Mouse (Mus musculus): ENCODE results near the gene Cbx1.
A peak's percentile ranks its signal among the peaks of the same experiment; 100 is the strongest.

The Cbx1 gene

GRCm38 (mm10) chr11:96788871-96789795 lies at the start of gene Cbx1:
TSS of gene Cbx1 (plus strand) at chr11:96789127.
- DNase-seq (ENCODE audit: low spot score in 2 of 2): peak; percentile 84 to 89

GRCm38 (mm10) chr11:96740796-96741195 lies 48.1 kb upstream of the Cbx1 start:
- DNase-seq (ENCODE audit: low spot score in 2 of 2): no peak

GRCm38 (mm10) chr11:96741995-96742394 lies 46.9 kb upstream of the Cbx1 start:
- DNase-seq (ENCODE audit: low spot score in 2 of 2): peak; percentile 22 to 25

- DNase-seq (ENCODE audit: low spot score in 2 of 2): no peak
Observed at GRCm38 (mm10) chr11:96743000-96743399, 45.9 kb upstream of the Cbx1 start.

GRCm38 (mm10) chr11:96743891-96744290 lies 45.0 kb upstream of the Cbx1 start:
- no peak for DNase-seq (ENCODE audit: low spot score in 2 of 2)

GRCm38 (mm10) chr11:96746648-96747047 lies 42.3 kb upstream of the Cbx1 start:
- no peak for DNase-seq (ENCODE audit: low spot score in 2 of 2)

GRCm38 (mm10) chr11:96747555-96747954 lies 41.4 kb upstream of the Cbx1 start:
- DNase-seq (ENCODE audit: low spot score in 2 of 2): no peak

GRCm38 (mm10) chr11:96755298-96755697 lies 33.6 kb upstream of the Cbx1 start:
- DNase-seq (ENCODE audit: low spot score in 2 of 2): no peak

GRCm38 (mm10) chr11:96757421-96757820 lies 31.5 kb upstream of the Cbx1 start:
- DNase-seq (ENCODE audit: low spot score in 2 of 2): no peak

GRCm38 (mm10) chr11:96758402-96758801 lies 30.5 kb upstream of the Cbx1 start:
- DNase-seq (ENCODE audit: low spot score in 2 of 2): no peak

- DNase-seq (ENCODE audit: low spot score in 2 of 2): no peak
Observed at GRCm38 (mm10) chr11:96760042-96760441, 28.9 kb upstream of the Cbx1 start.

- no peak for DNase-seq (ENCODE audit: low spot score in 2 of 2)
Observed at GRCm38 (mm10) chr11:96761984-96762383, 26.9 kb upstream of the Cbx1 start.

- DNase-seq (ENCODE audit: low spot score in 2 of 2): no peak
Observed at GRCm38 (mm10) chr11:96762742-96763470, 26.0 kb upstream of the Cbx1 start.

GRCm38 (mm10) chr11:96764511-96765350 lies 24.2 kb upstream of the Cbx1 start:
- no peak for DNase-seq (ENCODE audit: low spot score in 2 of 2)

GRCm38 (mm10) chr11:96765645-96766044 lies 23.3 kb upstream of the Cbx1 start:
- DNase-seq (ENCODE audit: low spot score in 2 of 2): no peak

- DNase-seq (ENCODE audit: low spot score in 2 of 2): no peak
Observed at GRCm38 (mm10) chr11:96766555-96766954, 22.4 kb upstream of the Cbx1 start.

GRCm38 (mm10) chr11:96767096-96767495 lies 21.8 kb upstream of the Cbx1 start:
- no peak for DNase-seq (ENCODE audit: low spot score in 2 of 2)

- no peak for DNase-seq (ENCODE audit: low spot score in 2 of 2)
Observed at GRCm38 (mm10) chr11:96768240-96768639, 20.7 kb upstream of the Cbx1 start.

GRCm38 (mm10) chr11:96771274-96771975 lies 17.5 kb upstream of the Cbx1 start:
- no peak for DNase-seq (ENCODE audit: low spot score in 2 of 2)

GRCm38 (mm10) chr11:96772413-96772812 lies 16.5 kb upstream of the Cbx1 start:
- DNase-seq (ENCODE audit: low spot score in 2 of 2): no peak

GRCm38 (mm10) chr11:96774536-96774935 lies 14.4 kb upstream of the Cbx1 start:
- DNase-seq (ENCODE audit: low spot score in 2 of 2): no peak
